Mouse (Mus musculus) stomach, embryonic 16.5 days (tissue): ENCODE measurements at regions not wholly inside any gene's neighbourhood (a gene's known extent, or its start where the extent isn't known, plus 50 kb on each side); places are given as distances from the start of the nearest gene placed in this dataset.

Experiments used
- ATAC-seq: fragments of 200-750 bp; cut with Nextera tagmentation; 2 replicates; pipeline ENCODE4 v1.8.0; 2017; ENCODE audit warnings: moderate number of reproducible peaks, moderate TSS enrichment; ENCODE audit not compliant: insufficient read depth, low FRiP score
- H3K27ac ChIP-seq: fragments of 300-500 bp; sonication (generic); 2 replicates; pipeline ENCODE4 v1.5.1; 2014; ENCODE audit warnings: low read length
- H3K27me3 ChIP-seq: fragments of 300-500 bp; sonication (generic); 2 replicates; pipeline ENCODE4 v1.6.1; 2014; ENCODE audit warnings: low read length, control low read depth, mixed read lengths; ENCODE audit not compliant: control insufficient read depth, insufficient read depth
- H3K36me3 ChIP-seq: fragments of 300-500 bp; sonication (generic); 2 replicates; pipeline ENCODE4 v1.6.1; 2014; ENCODE audit warnings: low read length; ENCODE audit not compliant: control insufficient read depth, insufficient read depth
- H3K4me1 ChIP-seq: fragments of 300-500 bp; sonication (generic); 2 replicates; pipeline ENCODE4 v1.6.1; 2014; ENCODE audit warnings: low read length, control low read depth, mixed read lengths; ENCODE audit not compliant: control insufficient read depth, insufficient read depth
- H3K4me2 ChIP-seq: fragments of 300-500 bp; sonication (generic); 2 replicates; pipeline ENCODE4 v1.6.1; 2014; ENCODE audit warnings: low read depth, low read length, mixed read lengths
- H3K4me3 ChIP-seq: fragments of 300-500 bp; sonication (generic); replicated peaks from 2 replicates; pipeline ENCODE4 v1.5.1; 2014; ENCODE audit warnings: mild to moderate bottlenecking, low read length
- H3K9ac ChIP-seq: fragments of 300-500 bp; sonication (generic); 2 replicates; pipeline ENCODE4 v1.6.1; 2014; ENCODE audit warnings: low read length
- H3K9me3 ChIP-seq: fragments of 300-500 bp; sonication (generic); replicated peaks from 2 replicates; pipeline ENCODE4 v1.6.1; 2016; ENCODE audit warnings: low read length, control low read depth; ENCODE audit not compliant: control insufficient read depth
- WGBS: fragments of 180-500 bp; shearing (Covaris S2); extraction: QIAGEN DNeasy Blood & Tissue Kit; methylation state at CpG from one replicate; pipeline ENCODE4 v1.1.7; 2014; 5-methylcytosine and 5-hydroxymethylcytosine counted together

DNA sequence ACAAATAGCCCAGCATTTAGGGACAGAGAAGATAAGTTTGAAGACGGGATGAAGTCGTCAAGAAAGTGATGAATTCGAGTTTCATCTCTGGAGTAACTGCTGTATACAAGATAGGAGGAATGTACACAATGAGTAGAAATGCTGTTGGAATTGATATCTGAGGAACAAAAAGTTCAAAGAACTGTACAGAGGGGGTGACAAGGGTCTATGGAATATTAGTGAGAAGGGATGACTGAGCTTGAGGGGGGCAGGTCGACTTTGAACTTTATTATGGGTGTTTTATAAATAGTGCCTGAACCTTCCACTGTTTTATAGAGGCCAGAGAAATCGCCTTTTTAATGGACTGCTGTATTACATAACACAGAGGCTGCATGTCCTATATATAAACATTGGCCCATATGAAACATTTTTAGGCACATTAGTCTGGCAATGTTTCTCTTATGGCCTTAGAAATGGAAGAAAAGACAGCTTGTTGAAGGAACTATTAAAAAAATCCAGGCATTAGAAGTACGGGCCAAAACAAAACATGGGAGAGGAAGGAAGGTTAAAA is 59.7 kb upstream of the Slc8a1 start:
- ATAC-seq: peak; percentile 60; the same call in 1 of the 2 replicates
- Histone ChIP-seq H3K27me3 (no peaks in the 10 kb centered on the region), H3K9ac (no peak overlapping the region), H3K4me2 (no peak overlapping the region), H3K4me1 (no peaks in the 10 kb centered on the region), H3K9me3 (no peaks in the 10 kb centered on the region), H3K36me3 (no peaks in the 10 kb centered on the region), H3K4me3 (no peak overlapping the region), H3K27ac (no peak overlapping the region; the same call in 1 of the 2 replicates)
- whole genome bisulfite sequencing: 37% methylated on average over 6 of the region's 6 CpGs

DNA sequence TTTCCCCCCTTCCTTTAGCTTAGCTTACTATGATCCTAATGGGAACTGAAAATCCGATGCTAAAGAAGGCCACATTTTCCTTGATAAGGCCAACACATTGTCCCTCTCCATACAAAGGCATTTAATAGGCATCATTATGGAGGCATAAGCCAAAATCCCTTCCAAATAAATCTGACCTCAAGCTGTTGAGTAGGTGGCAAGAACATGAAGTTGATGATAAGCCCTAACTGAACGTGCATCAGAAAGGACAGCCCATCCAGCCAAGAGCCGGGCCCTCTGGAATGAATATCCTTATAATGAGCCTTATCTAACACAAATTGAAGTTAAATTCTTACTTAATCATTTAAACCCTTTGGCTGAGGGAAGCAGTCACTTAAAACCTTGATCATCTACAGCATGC is 50.6 kb upstream of the Slc8a1 start:
- WGBS: 83% methylated on average over 3 of the region's 3 CpGs
- Histone ChIP-seq H3K9me3 (no peaks in the 10 kb centered on the region), H3K4me3 (no peak overlapping the region), H3K4me1 (no peaks in the 10 kb centered on the region), H3K27me3 (no peaks in the 10 kb centered on the region), H3K27ac (no peak overlapping the region), H3K36me3 (no peaks in the 10 kb centered on the region), H3K4me2 (no peak overlapping the region), H3K9ac (no peak overlapping the region)
- ATAC-seq: no peak
